Mouse (Mus musculus) embryo, embryonic 11 days (tissue): ENCODE data around the gene Cradd.

Experiments used
- DNase-seq: peaks from one replicate; pipeline ENCODE4 v3.0.0-alpha.2; 2015

The Cradd gene

DNA sequence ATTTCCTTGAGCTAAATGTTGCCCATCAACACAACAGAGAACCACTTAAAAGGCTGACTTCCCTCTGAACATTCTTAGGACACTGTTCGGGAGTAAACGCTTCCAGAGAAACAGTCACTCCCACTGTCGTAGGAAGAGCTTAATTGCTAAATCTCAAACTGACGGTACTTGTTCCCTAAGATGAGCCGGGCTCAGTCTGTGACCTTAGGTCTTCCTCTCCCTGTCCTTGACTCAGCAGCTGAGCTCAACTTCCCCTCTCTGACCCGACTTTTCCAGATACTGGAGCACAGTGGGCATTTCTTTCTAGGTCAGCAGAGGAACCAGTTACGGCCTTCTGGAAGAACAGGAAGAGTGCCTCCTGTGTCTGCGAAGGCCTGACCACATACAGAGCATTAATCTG is 87.7 kb downstream of the Cradd start:
- DNase-seq, result no peak

DNA sequence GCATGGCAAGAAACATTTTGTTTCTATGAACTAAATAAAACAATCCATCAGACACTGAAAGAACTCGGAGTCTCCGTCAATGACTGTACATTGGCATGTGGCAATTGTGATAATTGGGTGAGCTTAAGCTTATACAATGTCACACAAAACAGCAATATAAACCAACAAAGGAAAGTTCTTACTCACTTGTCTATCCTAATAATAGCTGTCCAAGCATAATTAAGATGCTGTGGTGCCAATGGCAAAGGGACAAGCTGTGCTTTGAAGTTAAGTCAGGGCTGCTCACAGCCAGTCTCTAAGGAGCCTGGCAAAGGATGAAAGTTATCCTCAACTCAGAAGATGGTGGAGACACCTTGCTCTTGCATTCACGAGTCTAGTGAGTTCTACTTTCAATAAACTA is 89.3 kb downstream of the Cradd start:
- DNase-seq, result no peak

DNA sequence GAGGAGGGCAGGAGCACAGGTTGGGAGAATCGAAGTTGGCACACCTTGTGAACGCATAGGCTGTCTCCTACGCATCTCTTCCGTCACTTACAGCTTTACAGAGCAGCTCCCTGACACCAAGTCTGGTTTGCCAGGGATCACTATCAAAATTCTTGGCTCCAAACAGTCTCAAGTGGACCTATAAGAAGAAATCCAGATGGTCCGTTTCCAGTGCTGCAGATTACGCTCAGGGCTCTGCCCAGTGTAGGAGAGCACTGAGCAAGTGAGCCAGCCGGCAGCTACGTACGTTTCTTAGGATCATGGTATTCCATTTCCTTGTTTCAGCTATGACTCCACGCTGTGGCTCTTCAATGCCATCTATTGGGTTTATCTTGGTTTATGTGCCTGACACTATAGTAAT is 90.9 kb downstream of the Cradd start:
- no peak for DNase-seq

DNA sequence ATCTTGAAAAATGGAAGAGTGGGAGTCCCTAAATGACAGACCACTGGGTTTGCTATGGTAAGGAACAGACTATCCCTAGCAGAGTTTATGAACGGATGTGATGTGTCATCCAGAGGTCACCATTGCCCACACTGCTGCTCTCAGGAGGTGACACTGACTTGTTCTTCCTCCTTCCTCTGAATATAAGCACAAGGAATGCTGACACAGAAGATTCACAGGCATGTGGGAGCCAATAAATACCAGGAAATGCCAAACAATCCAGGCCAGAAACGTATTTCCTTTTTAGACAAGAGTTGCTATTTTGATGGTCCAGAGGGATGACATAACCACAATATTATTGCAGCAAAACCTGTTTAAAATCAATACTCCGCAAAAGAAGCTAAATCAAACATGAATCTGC is 91.4 kb downstream of the Cradd start:
- no peak for DNase-seq

DNA sequence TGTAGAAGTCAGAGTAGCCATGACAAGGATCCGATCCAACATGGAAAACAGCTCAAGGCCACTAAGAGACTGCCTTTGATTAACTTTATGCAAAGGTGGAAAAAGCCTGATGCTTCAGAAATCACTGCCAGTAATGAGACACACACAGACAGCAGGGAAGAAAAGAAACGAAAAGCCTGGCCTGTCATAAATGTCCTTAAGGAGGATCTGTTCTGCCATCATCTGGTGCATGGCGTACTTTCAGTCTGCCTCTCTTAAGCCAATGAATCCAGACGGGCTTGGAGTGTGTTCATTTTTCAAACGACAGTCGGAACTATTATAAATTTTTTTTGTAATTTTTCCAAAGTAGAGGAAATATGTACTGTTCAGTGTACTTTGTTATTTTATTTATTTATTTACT is 95.7 kb downstream of the Cradd start:
- no peak for DNase-seq

DNA sequence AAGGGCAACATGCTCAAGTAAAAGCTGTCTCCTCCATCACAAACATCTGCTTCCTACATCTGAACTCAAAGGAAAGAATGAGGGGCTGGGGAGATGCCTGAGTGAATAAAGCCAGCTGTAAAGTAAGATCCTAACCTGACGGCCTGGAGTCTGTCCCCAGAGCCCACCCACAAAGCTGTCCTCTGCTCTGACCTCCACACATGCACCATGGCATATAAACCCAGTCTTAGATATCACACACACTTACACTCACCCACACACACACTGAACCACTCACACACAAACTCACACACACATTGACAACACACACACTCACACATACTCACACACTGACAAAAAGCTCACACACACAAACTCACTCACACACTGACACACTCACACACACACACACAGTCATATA is 96.3 kb downstream of the Cradd start:
- DNase-seq, result no peak

DNA sequence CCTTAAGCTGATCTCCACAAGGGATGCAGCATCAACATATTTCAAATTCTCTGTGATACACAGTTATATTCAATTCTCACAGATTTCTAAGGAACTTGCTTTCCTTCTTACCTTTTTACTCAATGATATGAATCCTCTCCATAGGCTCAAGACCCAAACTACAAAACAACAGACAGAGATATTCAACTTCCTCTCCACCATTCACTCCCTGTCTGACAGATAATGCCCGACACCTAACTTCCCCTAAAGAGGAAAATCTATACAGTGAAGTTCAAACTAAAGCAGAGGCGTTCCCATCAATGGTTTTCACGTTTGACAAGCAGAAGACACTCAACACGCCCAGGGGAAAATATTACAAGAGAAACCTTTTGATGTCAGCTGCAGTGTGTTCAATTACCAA is 97.2 kb downstream of the Cradd start:
- no peak for DNase-seq

DNA sequence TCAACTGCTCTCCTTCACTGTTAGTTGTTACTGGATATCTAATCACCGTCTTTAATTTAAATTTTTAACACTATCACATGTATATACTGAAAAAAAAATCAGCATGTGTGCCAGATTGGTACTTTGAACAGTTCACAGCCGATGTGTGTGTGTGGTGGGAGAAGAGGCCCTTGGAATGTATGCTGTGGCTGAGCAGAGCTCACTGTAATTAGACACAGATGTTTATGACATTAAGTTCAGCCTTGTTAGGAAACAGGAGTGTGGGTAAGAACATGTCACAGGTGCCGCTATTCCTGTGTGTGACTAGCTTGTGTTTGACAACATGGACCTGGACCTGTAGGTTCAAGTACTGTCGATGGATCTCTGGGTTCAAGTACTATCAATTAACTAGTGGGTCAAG is 98.9 kb downstream of the Cradd start:
- DNase-seq, result no peak

DNA sequence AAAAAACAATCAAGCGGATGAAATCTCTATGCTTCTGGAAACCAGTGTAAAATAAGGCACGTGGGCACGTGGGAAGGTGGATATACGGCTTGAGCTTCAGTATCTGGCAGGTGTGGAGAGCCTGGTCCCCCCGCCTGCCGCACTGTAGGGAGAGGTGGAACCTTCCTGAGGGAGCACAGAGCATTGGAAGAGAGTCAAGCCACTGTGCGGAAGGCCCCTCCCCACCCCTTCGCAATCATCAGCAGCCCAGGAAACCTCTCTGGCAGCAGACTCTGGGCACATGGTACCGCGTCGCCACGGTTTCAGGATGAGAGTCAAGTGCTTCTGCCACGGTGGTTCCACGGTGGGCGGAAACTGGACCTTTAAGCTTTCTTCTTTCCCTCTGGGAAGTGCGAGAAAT is 100.7 kb downstream of the Cradd start:
- DNase-seq, result no peak

DNA sequence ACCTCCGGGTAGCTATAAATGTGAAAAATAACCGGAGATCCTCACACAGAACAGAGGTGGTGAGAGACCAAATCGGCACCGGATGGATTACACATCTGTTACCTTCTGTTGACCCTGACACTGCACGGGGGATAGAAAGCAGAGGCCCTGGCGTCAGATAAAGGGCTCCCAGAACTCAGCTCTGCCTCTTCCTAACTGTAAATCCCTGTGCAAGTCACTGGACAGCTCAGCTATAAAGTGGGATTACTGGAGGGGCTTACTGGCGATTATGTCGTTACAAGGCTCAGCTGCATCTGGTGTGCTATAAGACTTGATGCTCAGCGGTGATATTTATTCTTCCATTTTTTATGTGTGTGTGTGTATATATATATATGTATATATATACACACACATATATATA is 102.0 kb downstream of the Cradd start:
- DNase-seq, result peak; percentile 31

DNA sequence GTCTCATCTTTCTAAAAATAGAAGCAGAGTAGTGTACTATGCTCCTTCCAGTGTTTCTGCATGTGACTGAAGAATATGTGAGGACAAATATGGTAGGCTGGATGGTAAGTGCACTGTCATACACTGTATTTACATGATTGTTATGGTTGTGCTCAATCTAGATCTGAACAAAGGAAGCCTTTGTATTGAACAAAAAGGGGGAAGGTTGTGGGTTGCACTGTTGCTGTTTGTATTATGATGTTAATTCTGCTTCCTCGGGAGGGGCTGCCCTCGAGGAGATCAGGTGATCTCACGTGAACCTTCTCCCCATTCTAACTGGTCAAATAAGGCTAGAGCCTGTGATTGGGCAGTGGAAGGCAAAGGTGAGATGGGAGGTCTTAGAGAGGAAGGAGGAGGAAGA is 103.4 kb downstream of the Cradd start:
- no peak for DNase-seq

DNA sequence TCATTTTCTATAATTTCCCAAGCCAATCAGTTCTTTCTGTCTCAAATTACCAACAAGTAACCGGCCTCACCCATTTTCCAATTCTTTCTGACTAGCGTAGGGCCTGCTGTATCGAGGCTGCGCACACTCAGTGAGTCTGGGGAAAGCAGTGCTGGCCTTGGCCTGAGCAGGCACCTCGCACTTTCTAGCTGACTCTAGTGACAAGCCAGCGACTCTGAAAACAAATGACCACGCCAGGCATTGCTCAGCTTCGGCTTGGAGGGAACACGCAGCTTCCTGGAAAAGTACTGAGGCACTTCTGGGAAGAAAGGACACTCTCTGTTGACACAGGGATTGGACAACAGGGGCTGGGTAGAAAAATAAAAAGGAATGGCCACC is 105.3 kb downstream of the Cradd start:
- DNase-seq, result no peak

DNA sequence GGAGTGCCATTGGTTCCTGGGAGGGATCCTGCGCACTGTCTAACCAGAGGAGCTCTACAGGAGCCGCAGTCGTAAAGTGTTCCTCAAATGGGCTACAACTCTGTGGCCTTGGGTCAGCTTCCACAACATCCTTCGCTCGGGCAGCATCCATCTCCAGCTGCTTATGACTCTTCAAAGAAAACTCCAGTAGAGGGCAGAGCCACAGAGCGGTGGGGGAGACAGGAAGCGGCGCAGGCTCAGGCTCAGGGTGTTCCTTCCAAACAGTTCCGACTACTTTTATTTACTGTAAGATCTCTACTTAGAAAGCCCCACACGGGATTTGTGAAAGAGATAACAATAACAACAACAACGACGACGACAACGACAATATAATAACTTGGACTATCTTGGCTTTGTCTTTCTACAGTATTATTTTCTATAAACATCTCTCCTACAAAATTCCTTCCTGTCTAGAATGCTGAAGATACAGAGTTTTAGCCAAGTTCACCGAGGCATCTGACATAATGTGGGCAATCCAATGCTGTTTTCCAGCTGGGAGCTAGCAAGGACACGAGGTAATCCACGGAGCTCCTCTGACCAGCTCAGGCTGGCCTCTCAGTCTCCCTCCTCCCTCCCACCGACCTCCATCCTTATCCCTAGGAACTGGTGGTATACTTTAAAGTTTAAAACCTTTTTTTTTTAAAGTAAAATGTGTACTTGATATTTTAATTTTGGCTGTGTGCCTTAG is 105.8 kb downstream of the Cradd start:
- peak; percentile 50 for DNase-seq

DNA sequence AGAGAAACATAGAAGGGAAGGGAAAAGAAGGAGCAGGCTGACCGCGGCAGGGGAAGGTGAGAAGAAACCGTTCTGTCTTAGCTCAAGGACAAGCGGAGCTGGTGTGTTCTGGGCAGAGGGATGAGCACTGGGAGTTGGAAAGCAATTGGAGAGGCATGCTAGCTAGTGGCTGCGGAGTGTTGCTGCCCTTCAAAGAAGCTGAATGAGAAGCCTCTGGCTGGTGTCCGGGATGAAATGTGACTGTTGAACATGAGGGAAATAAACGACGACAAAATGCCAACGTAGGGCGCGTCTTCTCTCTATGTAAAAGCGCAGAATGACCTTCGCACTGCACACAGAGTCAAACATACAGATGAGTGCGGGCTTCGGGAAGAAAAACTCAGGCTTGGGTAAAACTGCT is 108.6 kb downstream of the Cradd start:
- no peak for DNase-seq

DNA sequence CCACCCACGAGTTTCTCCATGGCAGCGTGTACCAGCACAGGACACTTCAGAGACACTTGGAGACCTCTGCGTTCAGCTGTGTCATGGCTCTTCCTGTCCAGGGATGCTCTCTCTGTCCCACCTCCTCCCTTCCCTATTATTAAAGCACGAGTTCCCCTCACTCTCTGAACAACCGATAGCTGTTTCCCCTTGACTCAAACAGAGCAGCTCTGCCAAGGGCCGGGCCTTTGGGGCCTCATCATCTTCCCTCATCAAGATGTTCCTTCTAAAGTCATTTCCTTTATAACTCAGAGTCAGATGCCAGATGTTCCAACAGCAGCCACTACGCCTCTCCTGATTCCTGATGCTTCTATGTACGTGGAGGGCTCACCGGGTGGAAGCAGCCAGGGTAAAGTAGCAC is 110.1 kb downstream of the Cradd start:
- DNase-seq, result no peak

DNA sequence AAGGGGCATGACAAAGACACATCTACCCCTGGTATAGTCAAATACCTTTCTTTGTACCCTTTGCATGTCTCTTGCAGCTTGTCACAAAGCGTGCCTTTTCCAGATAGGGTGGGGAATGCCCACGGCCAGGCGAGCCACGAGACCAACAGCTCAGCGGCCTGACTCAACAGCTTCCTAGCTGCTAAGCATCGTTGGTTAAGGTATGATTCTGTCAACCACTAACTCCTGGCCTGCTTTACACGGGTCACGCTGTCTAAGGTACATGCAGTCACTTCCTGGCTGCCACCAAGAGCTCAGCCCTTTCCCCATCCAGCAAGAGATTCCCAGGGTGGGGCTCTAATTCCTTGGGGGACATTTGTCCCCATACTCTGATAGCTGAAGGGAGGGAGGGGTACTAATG is 110.6 kb downstream of the Cradd start:
- DNase-seq, result no peak

DNA sequence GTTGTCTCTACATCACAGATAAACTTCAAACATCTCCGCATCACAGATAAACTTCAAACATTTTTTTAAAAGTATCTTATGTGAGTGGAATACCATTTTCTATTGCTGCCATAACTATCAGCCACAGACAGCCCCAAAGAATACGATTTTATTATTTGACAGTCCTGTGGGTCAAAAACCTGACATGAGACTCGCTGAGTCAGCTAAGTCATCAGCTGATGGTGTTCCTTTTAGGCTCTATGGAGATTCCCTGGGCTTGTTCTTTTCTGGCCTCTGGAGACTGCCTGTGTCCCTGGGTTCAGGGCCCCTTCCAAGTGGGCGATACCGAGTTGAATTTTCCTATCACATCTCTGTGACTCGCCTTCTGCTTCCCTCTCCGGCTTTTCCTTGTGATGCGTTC is 112.3 kb downstream of the Cradd start:
- no peak for DNase-seq

DNA sequence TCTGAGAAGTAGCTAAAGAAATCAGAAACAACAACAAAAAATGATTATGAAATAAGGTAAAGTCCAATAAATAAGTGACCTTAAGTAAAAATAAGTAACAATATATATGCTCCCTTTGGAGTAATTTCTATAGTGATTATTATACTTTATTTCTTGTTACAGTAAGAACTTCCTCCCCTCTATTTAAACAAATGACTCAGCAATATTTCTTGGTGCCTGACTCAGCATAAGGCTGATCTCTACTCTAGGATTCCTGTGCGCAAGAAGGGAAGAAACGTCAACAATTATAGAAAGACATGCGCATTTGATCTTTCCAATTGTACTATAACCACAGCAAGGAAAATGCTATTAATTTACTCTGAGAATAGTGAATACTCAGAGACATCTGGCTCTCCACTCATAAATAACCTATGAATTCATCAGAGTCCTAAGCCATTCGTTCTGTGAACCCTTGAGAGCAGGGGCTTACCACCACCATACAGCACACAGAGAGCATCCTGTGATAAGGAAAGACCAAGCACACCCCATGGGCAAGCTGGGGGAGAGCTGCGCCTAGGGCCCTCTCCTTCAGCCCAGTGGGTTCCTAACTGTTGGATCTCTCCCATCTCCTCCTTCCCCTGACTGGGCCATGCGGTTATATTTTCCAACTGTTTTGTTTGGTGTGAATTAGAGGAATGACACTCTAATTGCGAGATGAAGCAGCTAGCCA is 113.1 kb downstream of the Cradd start:
- DNase-seq, result no peak

DNA sequence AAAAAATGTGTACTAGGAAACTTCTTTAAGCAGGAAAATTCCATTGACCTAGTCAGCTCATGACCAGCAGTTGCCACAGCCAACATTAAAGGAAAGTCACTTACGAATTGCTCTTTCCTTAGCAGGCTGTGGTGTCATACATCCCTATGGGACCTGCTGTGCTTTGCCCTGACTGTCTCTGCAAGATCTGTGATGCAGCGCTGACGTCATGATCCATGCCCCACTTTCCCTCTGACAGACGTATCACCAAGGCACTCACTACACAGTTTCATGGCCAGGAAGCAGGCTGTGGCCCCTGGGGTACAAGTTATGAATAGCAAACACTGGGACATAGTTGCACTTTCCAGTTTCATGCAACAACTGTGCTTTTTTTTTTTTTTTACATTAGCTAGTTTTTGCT is 113.8 kb downstream of the Cradd start:
- no peak for DNase-seq

DNA sequence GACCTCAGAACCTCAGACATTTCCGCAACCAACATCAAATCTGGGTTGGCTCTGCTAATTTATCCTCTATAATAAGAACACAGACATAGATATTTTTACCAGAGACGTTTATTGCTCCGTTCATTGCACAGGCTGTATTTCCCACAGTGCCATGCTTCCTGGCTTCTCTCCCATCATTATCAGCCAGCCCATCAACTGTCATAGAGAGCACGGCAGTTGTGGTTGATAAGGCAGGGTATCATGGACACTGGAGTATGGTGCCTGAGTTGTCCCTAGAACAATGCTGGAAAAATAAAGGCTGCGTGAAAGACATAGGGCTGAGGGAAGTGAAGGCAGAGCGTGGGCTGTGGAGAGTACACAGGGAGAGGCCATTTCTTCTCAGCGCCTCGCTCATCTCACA is 116.5 kb downstream of the Cradd start:
- DNase-seq, result no peak

DNA sequence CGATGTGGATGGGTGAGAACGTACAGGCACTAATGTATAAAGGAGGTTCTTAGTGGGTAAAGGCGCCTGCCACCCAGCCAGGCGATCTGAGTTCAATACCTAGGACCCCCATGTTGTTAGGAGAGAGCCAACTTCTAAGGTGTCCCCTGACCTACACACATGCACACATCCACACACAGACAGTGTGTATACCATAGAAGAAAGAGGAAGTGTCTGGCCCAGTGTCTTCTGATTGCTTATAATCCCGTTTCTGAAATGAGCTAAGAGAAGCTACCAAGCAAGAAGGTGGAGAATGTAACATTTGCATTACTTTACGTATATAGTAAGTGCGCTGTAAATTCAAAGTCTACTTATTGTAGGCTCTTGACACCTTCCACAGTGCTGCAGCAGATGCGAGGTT is 122.4 kb downstream of the Cradd start:
- DNase-seq, result no peak

DNA sequence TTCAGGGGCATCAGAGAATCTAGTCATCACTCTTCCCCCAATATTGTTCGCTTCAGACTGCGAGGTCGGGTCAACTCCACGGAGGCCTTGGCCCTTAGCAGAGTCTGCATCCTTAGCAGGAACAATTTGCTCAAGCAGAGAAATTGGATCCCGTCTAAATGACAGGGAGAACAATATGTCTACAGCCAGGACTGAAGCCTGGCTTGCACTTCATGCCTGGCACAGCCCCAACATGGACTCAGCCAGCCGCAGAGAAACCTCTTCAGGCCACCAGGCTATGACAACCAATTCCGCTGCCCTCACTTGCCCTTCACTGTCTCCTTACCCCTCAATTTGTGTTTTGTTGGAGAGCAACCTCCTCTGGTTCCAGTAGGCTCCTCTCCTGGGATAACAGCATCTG is 123.6 kb downstream of the Cradd start:
- no peak for DNase-seq

DNA sequence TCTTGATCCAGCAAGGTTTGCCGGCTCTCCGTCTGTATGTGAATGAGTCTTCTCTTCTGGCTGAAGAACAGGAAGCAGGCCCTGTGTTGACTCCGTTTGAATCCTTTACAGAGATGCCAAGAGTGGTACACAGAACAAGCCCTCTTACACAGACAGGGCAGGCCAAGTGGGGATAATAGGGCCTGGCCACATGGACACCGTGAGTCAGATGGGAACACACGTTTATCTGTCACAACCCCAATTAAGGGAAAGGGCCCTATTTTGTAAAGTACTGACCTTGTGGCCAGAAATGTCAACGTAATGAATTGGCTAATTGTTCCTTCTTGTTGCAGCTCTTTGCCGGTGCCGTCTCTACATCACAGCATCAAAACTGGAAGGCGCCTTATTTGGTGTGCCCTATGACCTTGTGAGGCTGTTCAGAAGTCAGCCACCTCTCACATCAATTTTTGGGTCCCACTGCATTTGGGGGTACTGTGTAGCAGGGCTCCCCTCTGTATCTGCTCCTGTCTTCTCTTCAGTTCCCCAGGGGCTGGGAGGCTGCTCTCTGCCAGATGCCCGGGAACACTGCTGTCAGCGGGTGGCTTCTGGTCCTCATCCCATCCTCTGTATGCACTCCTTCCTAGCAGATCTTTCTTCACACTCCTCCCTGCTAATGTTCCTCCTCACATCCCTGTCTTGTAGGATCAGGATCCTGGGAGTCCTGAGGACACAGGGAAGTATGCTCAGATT is 124.2 kb downstream of the Cradd start:
- DNase-seq, result no peak

DNA sequence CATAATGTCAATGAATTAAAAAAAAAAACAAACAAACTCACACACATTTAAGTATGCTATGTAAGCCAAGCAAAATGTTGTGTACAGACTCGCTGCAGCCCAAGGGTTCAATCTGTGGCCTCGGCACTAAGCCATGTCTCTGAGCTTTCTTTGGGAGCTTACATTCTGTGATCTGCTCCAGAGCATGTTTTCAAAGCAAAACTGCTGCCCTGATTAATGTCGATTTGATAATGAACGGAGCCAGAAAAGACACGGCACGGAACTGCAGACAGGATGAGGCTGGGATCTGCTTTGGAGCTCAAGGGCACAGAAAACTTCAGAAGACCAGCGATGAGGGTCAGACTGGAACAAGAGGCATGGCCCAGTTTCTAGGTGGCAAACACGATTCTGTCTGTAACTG is 126.6 kb downstream of the Cradd start:
- DNase-seq, result no peak
